ENCODE assay signal across 8 mouse cellular contexts in genomic region chr6:98048671-98049438, GRCm38 (mm10).
DNase-seq lines count a peak whose midpoint lies in the region; ATAC-seq and TF ChIP-seq lines count a peak whose summit lies in the region.
"Had no signal": no experiment of that assay in that cellular context is flagged by ENCODE, and none has a peak within 500 bp of the region (broad histone marks: within the 10 kb centered on the region; RNA-seq: fewer than 3 reads in every experiment).

No protein-coding gene starts in this region.

- peak; percentile 21 for DNase-seq in left cerebral cortex, adult 11 months (ENCODE audit: low spot score)
- DNase-seq in left cerebral cortex, postnatal 14 days (ENCODE audit: low spot score in 2 of 2), result no peak
- peak; percentile 76 for DNase-seq in embryonic facial prominence, embryonic 14.5 days (ENCODE audit: low spot score)
- peak; percentile 22 for DNase-seq in hindbrain, postnatal 0 days (ENCODE audit: low spot score)
- DNase-seq in neural tube, embryonic 11.5 days (ENCODE audit: low spot score), result peak; percentile 74
- DNase-seq in spleen, adult 18-20 months, result no peak
- no peak for DNase-seq in heart, postnatal 14 days

- no peak for TF ChIP-seq CTCF in hindbrain, postnatal 0 days (IDR thresholded peaks at IDR 0.05; ENCODE audit: low read depth)

- ATAC-seq in embryonic facial prominence, embryonic 14.5 days (ENCODE audit: low read depth), result peak; percentile 68; the same call in 1 of the 2 replicates
- ATAC-seq in hindbrain, postnatal 0 days, result peak; percentile 38; the same call in 1 of the 2 replicates
- peak; percentile 88 for ATAC-seq in neural tube, embryonic 11.5 days (ENCODE audit: insufficient read depth, low FRiP score, low TSS enrichment)
- ATAC-seq: Patski had no signal

- 41% methylated on average over 14 of the region's 14 CpGs for WGBS in embryonic facial prominence, embryonic 14.5 days
- WGBS in hindbrain, postnatal 0 days, result 23% methylated on average over 14 of the region's 14 CpGs
- 28% methylated on average over 14 of the region's 14 CpGs for WGBS in neural tube, embryonic 11.5 days

- no peaks in the 10 kb centered on the region for H3K36me3 ChIP-seq in embryonic facial prominence, embryonic 14.5 days (ENCODE audit: control insufficient read depth, insufficient read depth, low read length)
- H3K36me3 ChIP-seq in hindbrain, postnatal 0 days (ENCODE audit: insufficient read depth, low read length), result no peaks in the 10 kb centered on the region
- no peaks in the 10 kb centered on the region for H3K36me3 ChIP-seq in neural tube, embryonic 11.5 days (ENCODE audit: control insufficient read depth, insufficient read depth, low read length)

- peaks cover 5% of the 10 kb centered on the region; the same call in 1 of the 2 replicates for H3K4me1 ChIP-seq in embryonic facial prominence, embryonic 14.5 days (ENCODE audit: control insufficient read depth, insufficient read depth, low read length)
- no peaks in the 10 kb centered on the region; the same call in 1 of the 2 replicates for H3K4me1 ChIP-seq in hindbrain, postnatal 0 days (ENCODE audit: insufficient read depth, low read length)
- H3K4me1 ChIP-seq in neural tube, embryonic 11.5 days (ENCODE audit: control insufficient read depth, insufficient read depth, low read length), result peaks cover 13% of the 10 kb centered on the region; the same call in 1 of the 2 replicates

- H3K9ac ChIP-seq in embryonic facial prominence, embryonic 14.5 days (ENCODE audit: low read depth, low read length), result no peak overlapping the region
- no peak overlapping the region for H3K9ac ChIP-seq in hindbrain, postnatal 0 days (replicated peaks; ENCODE audit: low read length)
- no peak overlapping the region for H3K9ac ChIP-seq in neural tube, embryonic 11.5 days (ENCODE audit: low read length)

- H3K27ac ChIP-seq in embryonic facial prominence, embryonic 14.5 days (replicated peaks; ENCODE audit: low read depth, low read length), result no peak overlapping the region
- 0 out of 2 replicates have a peak overlapping the region, but pooled peaks have one; percentile 45 for H3K27ac ChIP-seq in hindbrain, postnatal 0 days
- peak overlapping the region; percentile 68 for H3K27ac ChIP-seq in neural tube, embryonic 11.5 days (ENCODE audit: low read depth, low read length)

- H3K27me3 ChIP-seq in embryonic facial prominence, embryonic 14.5 days (replicated peaks; ENCODE audit: control insufficient read depth, insufficient read depth, low read length), result no peaks in the 10 kb centered on the region
- no peaks in the 10 kb centered on the region for H3K27me3 ChIP-seq in hindbrain, postnatal 0 days (ENCODE audit: insufficient read depth, low read length)
- peaks cover 5% of the 10 kb centered on the region; the same call in 1 of the 2 replicates for H3K27me3 ChIP-seq in neural tube, embryonic 11.5 days (ENCODE audit: control insufficient read depth, insufficient read depth, low read length)

- H3K4me2 ChIP-seq in embryonic facial prominence, embryonic 14.5 days (ENCODE audit: low read depth, low read length), result no peak overlapping the region
- no peak overlapping the region for H3K4me2 ChIP-seq in hindbrain, postnatal 0 days (ENCODE audit: low read depth, low read length)
- no peak overlapping the region for H3K4me2 ChIP-seq in neural tube, embryonic 11.5 days (ENCODE audit: low read depth)

- intact Hi-C loops in left cerebral cortex, postnatal 14 days (cut with DNase I), result no loop called here
- intact Hi-C loops in heart, postnatal 14 days (cut with DNase I), result no loop called here

- no peak overlapping the region for H3K4me3 ChIP-seq in embryonic facial prominence, embryonic 14.5 days (ENCODE audit: low read depth, low read length)
- no peak overlapping the region for H3K4me3 ChIP-seq in hindbrain, postnatal 0 days (ENCODE audit: low read length)
- no peak overlapping the region for H3K4me3 ChIP-seq in neural tube, embryonic 11.5 days (ENCODE audit: low read depth, low read length)

- no peaks in the 10 kb centered on the region for H3K9me3 ChIP-seq in embryonic facial prominence, embryonic 14.5 days (ENCODE audit: control insufficient read depth, low read length)
- H3K9me3 ChIP-seq in hindbrain, postnatal 0 days (ENCODE audit: low read length), result no peaks in the 10 kb centered on the region
- no peaks in the 10 kb centered on the region for H3K9me3 ChIP-seq in neural tube, embryonic 11.5 days (ENCODE audit: control insufficient read depth, low read length)

Comparison
In these comparisons a context has a peak if more than half of its experiments do, and no peak if none do; other contexts are left out.
1. DNase-seq: peak in left cerebral cortex, adult 11 months (single experiment), embryonic facial prominence, embryonic 14.5 days (single experiment), hindbrain, postnatal 0 days (single experiment) and neural tube, embryonic 11.5 days (single experiment); none in left cerebral cortex, postnatal 14 days (0 of 2), spleen, adult 18-20 months (0 of 2) and heart, postnatal 14 days (0 of 2).
2. ATAC-seq: peak in every context shown above with its lines; median percentile 88 in neural tube, embryonic 11.5 days; 68 in embryonic facial prominence, embryonic 14.5 days; 38 in hindbrain, postnatal 0 days.